Mouse (Mus musculus) liver, embryonic 14.5 days (tissue): ENCODE results near the gene Adgrg7.

ENCODE experiments used
- CTCF ChIP-seq: IDR thresholded peaks from 2 replicates; pipeline ENCODE4 v1.5.1; 2016; ENCODE audit warnings: antibody characterized with exemption, low read depth, control low read depth
- EP300 ChIP-seq: IDR thresholded peaks from 2 replicates; pipeline ENCODE4 v1.6.1; 2016; ENCODE audit warnings: antibody characterized with exemption, low read depth

DNA sequence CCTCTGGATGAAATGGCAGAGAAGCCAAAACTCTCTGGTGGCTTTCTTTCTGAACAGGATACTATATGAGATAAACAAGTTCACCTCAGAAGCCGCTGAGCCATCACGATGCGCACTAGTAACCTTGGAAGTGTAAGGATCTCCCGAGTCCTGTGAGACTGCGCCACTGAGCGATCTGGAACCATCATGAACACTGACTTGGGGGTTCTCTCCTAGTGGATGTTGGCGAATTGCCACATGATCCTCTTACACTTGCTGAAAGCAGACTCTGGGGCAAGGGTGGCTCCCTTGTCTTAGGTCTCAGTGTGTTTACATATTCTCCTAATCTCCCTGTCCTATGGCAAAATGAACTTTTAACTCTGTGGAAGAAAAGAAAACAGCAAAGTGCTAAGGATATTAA lies 5.3 kb upstream of the Adgrg7 start:
- TF ChIP-seq CTCF (no peak), EP300 (no peak)
